Mouse (Mus musculus) embryo, embryonic 11.5 days (tissue): Measurements from ENCODE around the gene Tsnax.

Experiments used
- DNase-seq: peaks from one replicate; pipeline ENCODE4 v3.0.0-alpha.2; 2012; ENCODE audit warnings: low read depth, low spot score

Gene Tsnax

GRCm38 (mm10) chr8:125012695-125013627 lies at the start of gene Tsnax:
Tsnax (plus strand) TSS chr8:125012997.
- DNase-seq: peak; percentile 81

- no peak for DNase-seq
These were observed 49.6 kb upstream of the Tsnax start for GRCm38 (mm10) chr8:124963246-124963645.

GRCm38 (mm10) chr8:124964966-124965365 lies 47.8 kb upstream of the Tsnax start:
- DNase-seq: no peak

GRCm38 (mm10) chr8:124970312-124970933 lies 42.4 kb upstream of the Tsnax start:
- DNase-seq: no peak

- DNase-seq: no peak
These were observed 39.6 kb upstream of the Tsnax start for GRCm38 (mm10) chr8:124973221-124973620.

- DNase-seq: no peak
These were observed 38.5 kb upstream of the Tsnax start for GRCm38 (mm10) chr8:124974254-124974653.

- no peak for DNase-seq
These were observed 36.6 kb upstream of the Tsnax start for GRCm38 (mm10) chr8:124976211-124976610.

- no peak for DNase-seq
These were observed 34.8 kb upstream of the Tsnax start for GRCm38 (mm10) chr8:124978026-124978425.

- no peak for DNase-seq
These were observed 32.8 kb upstream of the Tsnax start for GRCm38 (mm10) chr8:124980036-124980435.

- no peak for DNase-seq
These were observed 32.0 kb upstream of the Tsnax start for GRCm38 (mm10) chr8:124980828-124981227.

GRCm38 (mm10) chr8:124990923-124991667 lies 21.7 kb upstream of the Tsnax start:
- no peak for DNase-seq

- DNase-seq: no peak
These were observed 21.2 kb upstream of the Tsnax start for GRCm38 (mm10) chr8:124991668-124991926.

- DNase-seq: no peak
These were observed 17.0 kb upstream of the Tsnax start for GRCm38 (mm10) chr8:124995776-124996175.

GRCm38 (mm10) chr8:125024085-125024484 lies 11.3 kb downstream of the Tsnax start:
- no peak for DNase-seq

GRCm38 (mm10) chr8:125027211-125027610 lies 14.4 kb downstream of the Tsnax start:
- DNase-seq: no peak

- no peak for DNase-seq
These were observed 16.0 kb downstream of the Tsnax start for GRCm38 (mm10) chr8:125028841-125029240.

- no peak for DNase-seq
These were observed 18.5 kb downstream of the Tsnax start for GRCm38 (mm10) chr8:125031276-125031675.

- no peak for DNase-seq
These were observed 21.9 kb downstream of the Tsnax start for GRCm38 (mm10) chr8:125034669-125035068.

GRCm38 (mm10) chr8:125037081-125037480 lies 24.3 kb downstream of the Tsnax start:
- DNase-seq: no peak

- DNase-seq: no peak
These were observed 25.9 kb downstream of the Tsnax start for GRCm38 (mm10) chr8:125038731-125039130.

- DNase-seq: no peak
These were observed 28.0 kb downstream of the Tsnax start for GRCm38 (mm10) chr8:125040587-125041375.

GRCm38 (mm10) chr8:125041496-125041895 lies 28.7 kb downstream of the Tsnax start:
- DNase-seq: no peak
